Mouse (Mus musculus): Measurements from ENCODE around the gene Aif1. TPM values are rescaled to one million over a fixed set of nuclear protein-coding genes. Genes with fewer than 3 reads are reported as not detected.

Aif1 gene
- total RNA-seq, 2 experiments from 2014 or later, result 78.7 to 103 TPM

- ATAC-seq (ENCODE audit: poor library complexity, severe bottlenecking), result peak; percentile 72
Observed at GRCm38 (mm10) chr17:35195631-35196320, 19.9 kb upstream of the Aif1 start.

DNA sequence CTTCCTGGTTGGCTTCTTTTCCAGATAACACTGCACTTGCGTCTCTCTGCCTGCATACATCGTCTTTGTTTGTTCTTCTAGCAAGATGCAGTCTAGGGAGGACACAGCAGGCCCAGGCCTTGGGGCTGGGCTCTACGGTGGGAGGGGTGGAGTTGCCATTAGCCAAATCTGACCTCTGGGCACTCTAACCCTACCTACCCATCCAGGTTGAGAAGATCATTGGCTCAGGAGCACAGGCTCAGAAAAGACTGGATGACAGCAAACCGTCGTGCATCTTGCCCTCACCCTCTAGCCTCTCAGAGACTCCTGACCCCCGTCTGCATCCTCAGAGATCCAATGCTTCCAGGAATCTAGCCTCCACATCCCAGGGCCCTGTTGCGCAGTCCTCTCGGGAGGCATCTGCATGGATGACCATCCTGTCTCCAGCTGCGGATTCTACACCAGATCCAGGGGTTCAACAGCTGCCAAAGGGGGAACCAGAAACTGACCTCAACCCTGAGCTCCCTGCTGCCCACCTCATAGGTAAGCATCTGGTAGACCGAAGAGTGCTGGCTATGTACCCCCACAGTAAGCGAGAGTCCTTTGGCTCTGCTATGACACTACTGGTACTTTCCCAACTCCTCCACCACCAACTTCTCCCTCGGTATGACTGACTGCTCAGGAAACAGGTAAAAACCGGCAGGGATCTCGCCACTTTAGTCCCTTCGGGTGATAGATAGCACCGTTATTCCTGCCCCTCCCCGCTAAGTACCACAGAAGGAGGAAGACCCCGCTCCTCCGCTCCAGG lies 19.2 kb upstream of the Aif1 start:
- ATAC-seq (ENCODE audit: poor library complexity, severe bottlenecking), result peak; percentile 24; the same call in 1 of the 2 replicates

DNA sequence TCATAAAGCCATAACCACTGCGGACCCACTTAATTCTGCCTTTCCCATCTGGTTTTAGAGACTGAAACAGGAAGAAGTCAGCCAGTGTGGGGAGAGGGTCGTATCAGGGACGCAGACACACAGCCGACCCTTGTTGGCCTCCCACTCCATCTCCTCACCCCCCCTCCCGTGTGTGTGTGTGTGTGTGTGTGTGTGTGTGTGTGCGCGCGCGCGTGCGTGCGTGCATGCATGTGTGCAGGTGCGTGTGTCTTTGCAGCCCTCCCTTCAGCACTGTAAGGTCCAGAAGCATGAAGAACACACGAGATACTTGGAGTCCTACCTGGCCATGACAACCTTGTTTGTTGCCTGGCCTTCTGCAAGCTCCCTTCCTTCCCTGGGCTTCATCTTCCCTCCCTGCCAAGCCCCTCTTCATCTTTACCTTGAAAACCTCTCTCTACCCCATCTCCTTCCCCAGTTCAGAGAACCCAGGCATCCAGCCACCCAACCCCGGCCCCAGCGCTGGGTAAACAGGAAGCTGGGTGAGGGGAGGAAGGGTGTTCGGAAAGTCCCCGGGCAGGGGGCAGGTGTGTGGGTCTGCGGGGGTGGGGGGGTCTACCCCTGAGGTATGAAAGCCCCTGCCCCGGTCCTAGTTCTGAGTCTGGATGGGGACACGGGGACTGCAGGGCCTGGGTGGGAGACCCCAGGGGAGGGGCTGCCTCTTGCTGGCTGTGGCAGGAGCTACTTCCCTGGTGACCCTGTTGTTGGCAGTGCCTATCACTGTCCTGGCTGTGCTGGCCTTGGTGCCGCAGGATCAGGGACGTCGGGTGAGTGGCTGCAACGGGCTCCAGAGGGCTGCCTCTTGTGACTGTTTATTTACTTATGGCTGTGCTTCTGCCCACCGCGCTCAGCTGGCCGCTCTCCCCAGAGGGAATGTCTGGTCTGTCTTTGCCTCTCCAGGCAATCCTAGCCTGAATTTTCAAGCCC lies 18.3 kb upstream of the Aif1 start, which contains the start of gene Ltb:
TSS of gene Ltb (plus strand) at position 559 of the 963 bp plus-strand sequence.
- ATAC-seq (ENCODE audit: poor library complexity, severe bottlenecking), result no peak

DNA sequence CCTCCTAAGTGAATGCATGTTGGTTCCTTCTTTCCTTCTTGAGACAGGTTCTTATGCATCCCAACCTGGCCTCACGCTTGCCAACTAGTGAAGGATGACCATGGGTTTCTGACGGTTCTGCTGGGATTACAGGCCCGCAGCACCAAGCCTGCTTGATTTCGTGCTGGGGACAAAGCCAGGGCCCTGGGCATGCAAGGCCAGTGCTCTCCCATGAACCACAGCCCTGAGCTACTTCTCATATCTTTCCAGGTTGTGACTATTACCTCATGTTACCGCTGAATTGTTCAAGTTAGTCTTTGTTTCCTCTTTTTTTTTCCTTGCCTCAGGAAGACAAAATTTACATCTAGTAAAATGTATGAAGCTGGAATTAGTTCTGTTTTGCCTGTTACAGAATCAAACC lies 17.1 kb upstream of the Aif1 start:
- peak; percentile 52 for ATAC-seq (ENCODE audit: poor library complexity, severe bottlenecking)

GRCm38 (mm10) chr17:35191723-35192122 lies 15.9 kb upstream of the Aif1 start:
- ATAC-seq (ENCODE audit: poor library complexity, severe bottlenecking), result no peak

GRCm38 (mm10) chr17:35190096-35190495 lies 14.2 kb upstream of the Aif1 start:
- ATAC-seq (ENCODE audit: poor library complexity, severe bottlenecking), result no peak

- ATAC-seq (ENCODE audit: poor library complexity, severe bottlenecking), result peak; percentile 15; the same call in 1 of the 2 replicates
Observed at GRCm38 (mm10) chr17:35189186-35189585, 13.3 kb upstream of the Aif1 start.

DNA sequence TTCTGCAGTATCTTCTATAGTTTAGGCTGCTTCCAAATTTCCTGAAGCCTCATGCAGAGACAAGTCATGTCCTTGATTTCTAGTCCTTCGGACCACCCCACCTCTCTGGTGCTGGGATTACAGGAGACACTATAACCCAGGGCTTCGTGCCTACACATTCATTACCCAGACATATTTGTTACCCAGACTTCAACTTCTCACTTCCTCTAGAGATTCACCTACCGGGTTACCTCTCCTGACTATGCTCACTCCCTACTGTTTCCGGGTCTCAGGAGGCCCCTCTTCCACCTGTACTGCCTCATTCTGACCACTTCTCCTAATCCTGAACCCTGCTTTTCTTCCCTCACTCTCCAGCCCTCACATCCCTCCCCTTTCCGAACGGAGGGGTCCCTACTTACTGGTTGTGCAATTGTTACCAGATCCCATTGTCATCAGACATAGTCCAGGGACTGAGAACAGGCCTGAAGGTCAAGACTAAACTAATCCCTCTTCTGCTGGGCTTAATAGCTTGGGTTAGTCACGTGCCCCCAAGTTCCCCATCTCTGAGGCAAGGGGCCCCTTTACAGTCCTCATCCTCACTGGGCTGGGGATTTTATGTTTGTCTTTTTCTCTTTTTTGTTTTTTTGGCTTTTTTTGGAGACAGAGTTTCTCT lies 12.2 kb upstream of the Aif1 start, which contains the start of gene Lst1:
TSS of gene Lst1 (minus strand) at position 481 of the 652 bp plus-strand sequence.
- ATAC-seq (ENCODE audit: poor library complexity, severe bottlenecking), result peak; percentile 24

DNA sequence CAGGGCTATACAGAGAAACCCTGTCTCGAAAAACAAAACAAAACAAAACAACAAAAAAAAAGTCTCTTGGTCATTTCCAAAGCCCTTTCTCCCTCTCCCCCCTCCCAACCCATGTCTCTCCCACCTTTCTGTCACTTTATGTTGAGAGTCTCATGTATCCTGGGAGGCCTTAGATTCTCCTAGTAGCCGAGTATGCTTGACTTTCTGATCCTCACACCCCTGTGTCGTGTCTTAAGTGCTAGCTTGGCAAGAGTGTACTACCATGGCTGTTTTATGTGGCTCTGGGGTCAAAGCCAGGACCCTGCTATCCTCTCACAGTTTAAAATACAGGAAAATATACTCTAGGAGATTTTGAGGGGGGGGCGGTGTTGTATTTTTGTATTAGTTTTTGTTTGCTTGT lies 11.5 kb upstream of the Aif1 start:
- no peak for ATAC-seq (ENCODE audit: poor library complexity, severe bottlenecking)

DNA sequence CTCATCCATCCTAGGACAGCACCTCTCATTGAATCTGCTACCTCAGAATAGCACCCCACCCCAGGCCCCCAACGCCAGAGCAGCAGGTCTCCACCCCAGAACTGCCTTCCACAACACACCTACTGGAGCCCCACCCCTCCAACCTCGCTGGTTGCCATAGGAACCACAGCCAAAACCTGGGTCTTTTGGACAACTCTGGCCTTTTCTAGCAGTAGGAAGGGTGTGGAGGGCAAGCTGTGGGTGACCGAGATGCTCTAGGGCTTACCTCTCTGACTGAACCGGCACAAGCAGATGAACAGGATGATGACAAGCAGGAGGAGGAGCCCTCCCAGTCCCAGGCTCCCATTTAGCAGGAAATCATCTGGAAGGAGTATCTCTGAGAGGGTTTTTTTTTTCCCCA lies 10.8 kb upstream of the Aif1 start:
- peak; percentile 67 for ATAC-seq (ENCODE audit: poor library complexity, severe bottlenecking)

DNA sequence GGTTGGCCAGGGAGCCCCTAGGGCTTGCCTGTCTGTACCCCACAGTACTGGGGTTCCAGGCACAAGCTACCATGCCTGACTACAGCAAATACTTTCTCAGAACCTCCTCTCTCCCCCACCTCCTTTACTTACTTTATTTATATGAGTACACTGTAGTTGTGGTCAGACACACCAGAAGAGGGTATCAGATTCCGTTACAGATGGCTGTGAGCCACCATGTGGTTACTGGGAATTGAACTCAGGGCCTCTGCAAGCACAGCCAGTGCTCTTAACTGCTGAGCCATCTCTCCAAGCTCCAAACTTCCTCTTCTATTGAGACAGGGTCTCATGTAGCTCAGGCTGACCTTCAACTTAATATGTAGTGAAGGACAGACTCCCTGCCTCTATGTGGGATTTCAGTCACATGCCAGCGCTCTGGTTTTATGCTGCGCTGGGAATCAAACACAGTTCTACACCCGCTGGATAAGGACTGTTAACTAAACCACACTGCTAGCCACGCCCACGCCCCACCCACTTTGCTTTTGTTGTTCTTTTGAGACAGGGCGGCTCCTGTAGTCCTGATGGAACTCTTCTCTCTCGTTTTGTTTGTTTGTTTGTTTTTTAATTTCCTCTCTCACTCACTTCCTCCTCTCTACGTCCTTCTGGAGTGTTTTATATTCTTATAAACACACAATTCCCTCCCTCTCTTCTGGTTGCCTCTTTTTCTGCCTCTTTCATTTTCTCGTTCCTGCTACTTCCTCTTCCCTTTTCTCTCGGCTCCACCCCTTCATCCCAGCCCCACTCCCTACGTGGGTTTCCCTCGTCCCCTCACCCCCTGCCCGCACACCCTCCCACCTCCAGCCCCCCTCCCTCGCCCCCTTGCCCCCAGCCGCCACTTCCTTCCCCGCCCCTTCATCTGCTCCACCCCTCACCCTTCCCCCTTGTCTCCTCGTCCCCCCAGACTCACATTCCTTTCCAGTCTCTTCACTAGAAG lies 10.1 kb upstream of the Aif1 start:
- peak; percentile 58 for ATAC-seq (ENCODE audit: poor library complexity, severe bottlenecking)

DNA sequence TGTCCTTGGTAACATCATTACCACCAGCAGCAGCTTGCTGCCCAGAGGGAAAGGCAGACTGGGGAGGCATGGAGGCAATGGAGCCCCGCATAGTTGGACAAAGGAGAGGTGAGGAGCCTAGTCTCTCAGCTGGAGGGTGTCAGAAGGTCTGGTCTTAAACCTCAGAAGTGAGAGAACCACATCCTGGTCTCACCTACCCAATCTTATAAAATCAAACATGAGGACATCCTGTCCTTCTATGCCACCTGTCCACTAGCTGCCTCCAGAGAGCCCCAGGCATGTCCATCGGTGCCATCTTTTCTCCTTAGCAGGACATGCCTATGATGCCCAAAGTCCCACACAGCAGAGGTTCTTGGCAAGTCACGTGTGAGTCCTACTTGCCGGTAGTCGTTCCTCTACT lies 4.2 kb upstream of the Aif1 start:
- ATAC-seq (ENCODE audit: poor library complexity, severe bottlenecking), result no peak

- ATAC-seq (ENCODE audit: poor library complexity, severe bottlenecking), result peak; percentile 98
Observed at GRCm38 (mm10) chr17:35178528-35178927, 2.7 kb upstream of the Aif1 start.

DNA sequence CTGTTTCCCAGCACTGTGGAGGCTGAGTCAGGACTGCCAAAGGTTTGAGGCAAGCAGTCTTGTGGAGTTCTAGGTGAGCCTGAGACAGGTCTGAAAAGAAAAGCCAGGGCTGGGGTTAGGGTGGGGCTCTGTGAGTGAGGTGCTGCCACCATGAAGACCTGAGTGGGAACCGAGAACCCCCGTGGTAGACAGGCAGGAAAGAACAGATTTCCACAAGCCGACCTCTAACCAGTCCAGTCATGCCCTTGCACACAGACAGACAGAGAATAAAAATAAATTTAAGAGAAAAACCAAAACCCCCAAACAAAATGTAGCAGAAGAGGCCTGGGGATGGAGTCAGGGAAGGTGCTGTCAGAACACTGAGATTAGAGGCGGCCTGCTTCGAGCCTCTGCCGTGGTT lies 486 bp downstream of the Aif1 start:
- no peak for ATAC-seq (ENCODE audit: poor library complexity, severe bottlenecking)

DNA sequence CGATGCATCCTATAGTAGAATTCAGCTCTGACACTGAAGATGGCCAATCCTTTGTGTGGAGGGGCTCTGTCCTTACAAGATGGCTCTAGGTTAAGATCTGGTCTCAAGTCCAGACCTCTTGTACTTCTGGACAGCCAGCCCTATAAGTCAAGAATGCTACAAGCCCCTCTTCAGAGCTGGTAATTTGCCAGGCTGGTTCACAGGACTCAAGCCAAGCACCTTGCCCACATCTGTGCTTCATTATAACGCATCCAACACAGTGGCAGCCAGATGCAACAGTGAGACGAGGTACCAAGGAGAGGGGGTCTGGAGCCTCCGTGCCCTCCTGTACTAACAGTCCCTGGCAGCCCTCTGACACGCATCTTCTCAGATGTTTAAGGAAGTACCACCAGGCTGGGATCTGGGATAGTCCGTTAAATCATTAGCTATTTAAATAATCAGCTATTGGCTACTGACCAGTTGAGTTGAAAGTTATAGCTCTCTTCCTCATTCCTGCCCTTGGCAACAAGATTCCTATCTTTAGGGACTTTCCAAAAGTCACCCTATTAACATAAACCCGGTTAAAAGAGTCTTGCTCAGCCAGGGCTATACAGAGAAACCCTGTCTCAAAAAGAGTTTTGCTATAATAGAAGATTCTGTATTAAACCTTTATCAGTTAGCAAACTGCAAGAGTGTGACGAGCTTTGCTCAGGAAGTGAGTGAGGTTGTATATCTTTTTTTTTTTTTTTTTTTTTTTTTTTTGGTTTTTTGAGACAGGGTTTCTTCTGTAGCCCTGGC lies 1.5 kb downstream of the Aif1 start:
- no peak for ATAC-seq (ENCODE audit: poor library complexity, severe bottlenecking)

DNA sequence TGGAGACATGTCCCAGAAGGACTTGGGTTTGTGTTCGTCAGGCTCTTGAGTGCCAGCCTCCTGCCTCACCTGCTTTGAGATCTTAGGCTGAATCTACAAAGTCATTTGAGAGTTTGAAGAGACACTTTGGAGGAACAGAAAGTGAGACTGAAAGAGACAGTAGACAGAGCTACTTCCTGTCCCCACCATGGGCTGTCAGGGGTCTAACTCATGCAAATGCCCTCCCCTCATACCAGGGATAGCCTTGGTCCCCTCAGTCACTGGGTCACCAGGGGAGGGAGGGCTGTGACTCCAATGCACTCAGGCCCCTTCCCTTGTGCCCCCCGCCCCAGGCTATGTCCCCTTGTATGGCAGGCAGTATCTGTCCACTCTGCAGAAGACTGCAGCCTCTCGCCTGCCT lies 2.5 kb downstream of the Aif1 start:
- ATAC-seq (ENCODE audit: poor library complexity, severe bottlenecking), result peak; percentile 45; the same call in 1 of the 2 replicates

DNA sequence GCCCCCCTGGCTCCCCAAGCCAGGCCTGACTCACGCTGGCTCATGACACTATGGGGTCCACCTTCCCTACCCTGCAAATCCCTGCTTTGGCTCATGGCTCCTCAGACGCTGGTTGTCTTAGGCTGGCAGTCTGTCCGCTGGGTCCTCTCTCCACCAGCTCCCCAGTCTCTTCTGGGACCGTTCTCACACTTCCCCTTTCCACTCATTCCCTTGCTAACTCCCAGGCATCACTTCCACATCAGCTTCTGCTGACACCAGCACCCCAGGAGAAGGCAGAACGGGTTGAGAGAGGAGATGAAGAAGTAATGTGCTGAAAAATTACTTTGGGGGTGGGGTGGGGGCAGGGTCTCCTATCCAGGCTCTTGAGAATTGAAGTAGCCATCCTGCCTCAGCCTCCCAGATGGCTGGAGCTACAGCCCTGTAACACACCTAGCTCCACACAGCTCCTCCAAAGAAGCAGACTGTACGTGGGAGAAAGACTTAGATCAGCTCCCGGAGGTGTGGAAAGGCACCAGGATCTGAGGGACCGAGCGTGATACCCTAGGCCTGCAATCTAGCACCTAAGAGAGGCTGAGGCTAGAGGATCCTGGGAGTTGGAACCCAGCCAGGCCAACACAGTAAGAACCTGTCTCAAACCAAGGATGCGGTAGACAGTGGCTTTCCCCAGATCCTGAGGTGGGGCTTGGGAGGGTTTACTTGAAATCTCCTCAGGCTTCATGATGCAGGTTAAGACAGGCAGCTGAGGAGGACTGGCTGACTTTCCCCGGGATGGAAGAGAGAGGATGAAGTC lies 3.2 kb downstream of the Aif1 start:
- peak; percentile 85 for ATAC-seq (ENCODE audit: poor library complexity, severe bottlenecking)

Measured in megakaryocyte, adult 5-6 weeks (primary cell).